Mouse (Mus musculus): ENCODE data around the gene Hnrnpa1.
A peak's percentile ranks its signal among the peaks of the same experiment; 100 is the strongest.

- TF ChIP-seq CTCF (IDR thresholded peaks at IDR 0.05; ENCODE audit: extremely low read depth, insufficient read depth, insufficient read length, insufficient replicate concordance) (peak; percentile 38; the same call in 1 of the 2 replicates), POLR2A (IDR thresholded peaks at IDR 0.05; ENCODE audit: low read depth, low read length) (no peak)
These were observed 40.7 kb downstream of the Hnrnpa1 start for GRCm38 (mm10) chr15:103280817-103281464.
